Mouse (Mus musculus) lung, postnatal 0 days (tissue): ENCODE results near the gene Gpr84.

Experiments
- CTCF ChIP-seq: IDR thresholded peaks from 2 replicates; pipeline ENCODE4 v1.5.1; 2016; ENCODE audit warnings: antibody characterized with exemption, mild to moderate bottlenecking
- EP300 ChIP-seq: IDR thresholded peaks from 2 replicates; pipeline ENCODE4 v1.6.1; 2016; ENCODE audit warnings: antibody characterized with exemption, mild to moderate bottlenecking, control low read depth

DNA sequence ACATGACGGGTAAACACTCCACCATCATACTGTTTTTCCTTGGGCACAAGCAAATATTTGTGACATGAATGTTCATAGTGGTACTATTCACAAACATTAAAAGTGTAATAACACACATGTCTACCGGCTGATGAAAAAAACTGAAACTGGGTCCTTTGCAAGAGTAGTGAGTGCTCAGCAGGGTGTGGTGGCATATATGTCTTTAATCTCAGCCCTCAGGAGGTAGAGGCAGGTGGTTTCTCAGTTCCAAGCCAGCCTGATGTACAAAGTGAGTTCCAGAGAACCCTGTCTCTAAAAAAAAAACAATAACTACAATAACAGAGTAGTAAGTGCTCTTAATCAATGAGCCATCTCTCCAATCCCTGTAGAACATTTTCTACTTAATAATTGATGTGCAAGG, 45.6 kb downstream of the Gpr84 start:
- TF ChIP-seq CTCF (no peak), EP300 (no peak)
